Mouse (Mus musculus): ENCODE data around the gene Hunk. TPM values are rescaled to one million over a fixed set of nuclear protein-coding genes. Genes with fewer than 3 reads are reported as not detected.
A peak's percentile ranks its signal among the peaks of the same experiment; 100 is the strongest.

Hunk gene
- polyA plus RNA-seq, 1 experiment from 2014 or later = 14.5 TPM

- Histone ChIP-seq H3K36me3 (replicated peaks; ENCODE audit: control insufficient read depth, insufficient read depth, low read depth, low read length) (no peaks in the 10 kb centered on the region; the same call in 1 of the 2 replicates), H3K4me1 (ENCODE audit: control insufficient read depth, insufficient read depth, low read length) (no peaks in the 10 kb centered on the region; the same call in 1 of the 2 replicates), H3K4me3 (ENCODE audit: low read depth, low read length) (no peak overlapping the region), H3K9me3 (replicated peaks; ENCODE audit: control insufficient read depth, low read length) (no peaks in the 10 kb centered on the region), H3K4me2 (ENCODE audit: low read depth, low read length) (no peak overlapping the region), H3K9ac (replicated peaks; ENCODE audit: low read length) (no peak overlapping the region), H3K27me3 (ENCODE audit: control insufficient read depth, insufficient read depth, low read length) (no peaks in the 10 kb centered on the region), H3K27ac (replicated peaks; ENCODE audit: low read depth, low read length) (no peak overlapping the region)
- no peak for ATAC-seq (replicated peaks; ENCODE audit: insufficient number of reproducible peaks, low FRiP score, low TSS enrichment, low read depth)
- 71% methylated on average over 10 of the region's 10 CpGs for WGBS
- DNase-seq (ENCODE audit: low spot score) = no peak
Observed at GRCm38 (mm10) chr16:90440654-90441053, 54.8 kb downstream of the Hunk start.

- no peak for ATAC-seq (replicated peaks; ENCODE audit: insufficient number of reproducible peaks, low FRiP score, low TSS enrichment, low read depth)
- H3K4me1 ChIP-seq (ENCODE audit: control insufficient read depth, insufficient read depth, low read length) = no peaks in the 10 kb centered on the region
- H3K4me3 ChIP-seq (ENCODE audit: low read depth, low read length) = no peak overlapping the region
- H3K9ac ChIP-seq (replicated peaks; ENCODE audit: low read length) = no peak overlapping the region
- WGBS = 73% methylated on average over 6 of the region's 6 CpGs
- no peak for DNase-seq (ENCODE audit: low spot score)
- no peaks in the 10 kb centered on the region for H3K27me3 ChIP-seq (ENCODE audit: control insufficient read depth, insufficient read depth, low read length)
- no peak overlapping the region for H3K27ac ChIP-seq (replicated peaks; ENCODE audit: low read depth, low read length)
- no peaks in the 10 kb centered on the region; the same call in 1 of the 2 replicates for H3K36me3 ChIP-seq (replicated peaks; ENCODE audit: control insufficient read depth, insufficient read depth, low read depth, low read length)
- no peak overlapping the region for H3K4me2 ChIP-seq (ENCODE audit: low read depth, low read length)
- H3K9me3 ChIP-seq (replicated peaks; ENCODE audit: control insufficient read depth, low read length) = no peaks in the 10 kb centered on the region
Observed at GRCm38 (mm10) chr16:90442991-90443390, 57.2 kb downstream of the Hunk start.

- DNase-seq (ENCODE audit: low spot score) = no peak
Observed at GRCm38 (mm10) chr16:90453197-90453596, 67.4 kb downstream of the Hunk start.

GRCm38 (mm10) chr16:90456495-90457125 lies 70.8 kb downstream of the Hunk start:
- Histone ChIP-seq H3K9me3 (replicated peaks; ENCODE audit: control insufficient read depth, low read length) (no peaks in the 10 kb centered on the region), H3K4me3 (ENCODE audit: low read depth, low read length) (no peak overlapping the region), H3K36me3 (replicated peaks; ENCODE audit: control insufficient read depth, insufficient read depth, low read depth, low read length) (peaks cover 2% of the 10 kb centered on the region), H3K27me3 (ENCODE audit: control insufficient read depth, insufficient read depth, low read length) (no peaks in the 10 kb centered on the region), H3K4me2 (ENCODE audit: low read depth, low read length) (no peak overlapping the region), H3K27ac (replicated peaks; ENCODE audit: low read depth, low read length) (no peak overlapping the region), H3K9ac (replicated peaks; ENCODE audit: low read length) (no peak overlapping the region), H3K4me1 (ENCODE audit: control insufficient read depth, insufficient read depth, low read length) (no peaks in the 10 kb centered on the region)
- 82% methylated on average over 7 of the region's 7 CpGs for WGBS
- no peak for DNase-seq (ENCODE audit: low spot score)
- ATAC-seq (replicated peaks; ENCODE audit: insufficient number of reproducible peaks, low FRiP score, low TSS enrichment, low read depth) = no peak

More at GRCm38 (mm10) chr16:90453197-90453596, 67.4 kb downstream of the Hunk start:
- WGBS = 71% methylated on average over 11 of the region's 11 CpGs
- no peak for ATAC-seq (replicated peaks; ENCODE audit: insufficient number of reproducible peaks, low FRiP score, low TSS enrichment, low read depth)
- Histone ChIP-seq H3K27me3 (ENCODE audit: control insufficient read depth, insufficient read depth, low read length) (no peaks in the 10 kb centered on the region), H3K4me2 (ENCODE audit: low read depth, low read length) (no peak overlapping the region), H3K4me1 (ENCODE audit: control insufficient read depth, insufficient read depth, low read length) (no peaks in the 10 kb centered on the region), H3K4me3 (ENCODE audit: low read depth, low read length) (no peak overlapping the region), H3K9ac (replicated peaks; ENCODE audit: low read length) (no peak overlapping the region), H3K9me3 (replicated peaks; ENCODE audit: control insufficient read depth, low read length) (no peaks in the 10 kb centered on the region), H3K27ac (replicated peaks; ENCODE audit: low read depth, low read length) (0 out of 2 replicates have a peak overlapping the region, but pooled peaks have one; percentile 3), H3K36me3 (replicated peaks; ENCODE audit: control insufficient read depth, insufficient read depth, low read depth, low read length) (peaks cover 2% of the 10 kb centered on the region)

GRCm38 (mm10) chr16:90458899-90459610 lies 73.2 kb downstream of the Hunk start:
- DNase-seq (ENCODE audit: low spot score) (peak; percentile 65), ATAC-seq (replicated peaks; ENCODE audit: insufficient number of reproducible peaks, low FRiP score, low TSS enrichment, low read depth) (peak; percentile 31; the same call in 1 of the 2 replicates)
- 38% methylated on average over 11 of the region's 11 CpGs for WGBS
- Histone ChIP-seq H3K27me3 (ENCODE audit: control insufficient read depth, insufficient read depth, low read length) (no peaks in the 10 kb centered on the region), H3K4me1 (ENCODE audit: control insufficient read depth, insufficient read depth, low read length) (no peaks in the 10 kb centered on the region), H3K36me3 (replicated peaks; ENCODE audit: control insufficient read depth, insufficient read depth, low read depth, low read length) (no peaks in the 10 kb centered on the region; the same call in none of the 2 replicates), H3K9ac (replicated peaks; ENCODE audit: low read length) (no peak overlapping the region), H3K27ac (replicated peaks; ENCODE audit: low read depth, low read length) (no peak overlapping the region), H3K4me3 (ENCODE audit: low read depth, low read length) (no peak overlapping the region), H3K4me2 (ENCODE audit: low read depth, low read length) (no peak overlapping the region), H3K9me3 (replicated peaks; ENCODE audit: control insufficient read depth, low read length) (no peaks in the 10 kb centered on the region)

- Histone ChIP-seq H3K4me2 (ENCODE audit: low read depth, low read length) (no peak overlapping the region), H3K27ac (replicated peaks; ENCODE audit: low read depth, low read length) (no peak overlapping the region), H3K36me3 (replicated peaks; ENCODE audit: control insufficient read depth, insufficient read depth, low read depth, low read length) (peaks cover 5% of the 10 kb centered on the region), H3K27me3 (ENCODE audit: control insufficient read depth, insufficient read depth, low read length) (no peaks in the 10 kb centered on the region), H3K4me1 (ENCODE audit: control insufficient read depth, insufficient read depth, low read length) (no peaks in the 10 kb centered on the region), H3K9me3 (replicated peaks; ENCODE audit: control insufficient read depth, low read length) (no peaks in the 10 kb centered on the region), H3K9ac (replicated peaks; ENCODE audit: low read length) (no peak overlapping the region), H3K4me3 (ENCODE audit: low read depth, low read length) (no peak overlapping the region)
- WGBS = 69% methylated on average over 11 of the region's 11 CpGs
- ATAC-seq (replicated peaks; ENCODE audit: insufficient number of reproducible peaks, low FRiP score, low TSS enrichment, low read depth) (no peak), DNase-seq (ENCODE audit: low spot score) (no peak)
Observed at GRCm38 (mm10) chr16:90461304-90461905, 75.6 kb downstream of the Hunk start.

- H3K27ac ChIP-seq (replicated peaks; ENCODE audit: low read depth, low read length) = no peak overlapping the region
- DNase-seq (ENCODE audit: low spot score) = peak; percentile 33
- H3K4me1 ChIP-seq (ENCODE audit: control insufficient read depth, insufficient read depth, low read length) = no peaks in the 10 kb centered on the region
- ATAC-seq (replicated peaks; ENCODE audit: insufficient number of reproducible peaks, low FRiP score, low TSS enrichment, low read depth) = no peak
- H3K36me3 ChIP-seq (replicated peaks; ENCODE audit: control insufficient read depth, insufficient read depth, low read depth, low read length) = peaks cover 7% of the 10 kb centered on the region
- WGBS = 53% methylated on average over 11 of the region's 11 CpGs
- no peak overlapping the region for H3K9ac ChIP-seq (replicated peaks; ENCODE audit: low read length)
- H3K9me3 ChIP-seq (replicated peaks; ENCODE audit: control insufficient read depth, low read length) = no peaks in the 10 kb centered on the region
- no peak overlapping the region; the same call in 1 of the 2 replicates for H3K4me2 ChIP-seq (ENCODE audit: low read depth, low read length)
- H3K4me3 ChIP-seq (ENCODE audit: low read depth, low read length) = no peak overlapping the region
- H3K27me3 ChIP-seq (ENCODE audit: control insufficient read depth, insufficient read depth, low read length) = no peaks in the 10 kb centered on the region
Observed at GRCm38 (mm10) chr16:90462728-90463275, 77.0 kb downstream of the Hunk start.
